Mouse (Mus musculus) ES-Bruce4 (cell line): Measurements from ENCODE around the gene Nxf3. TPM values are rescaled to one million over a fixed set of nuclear protein-coding genes. Genes with fewer than 3 reads are reported as not detected.
"Not testable (repeated sequence)": the region's sequence is repeated elsewhere in the genome, so short reads cannot be mapped to it uniquely, and the experiment has no call there.

Experiments
- H3K27ac ChIP-seq: 2 replicates; pipeline ENCODE4 v1.5.1; 2012; ENCODE audit warnings: low read length, inconsistent platforms; ENCODE audit not compliant: insufficient read depth
- H3K27me3 ChIP-seq: 2 replicates; pipeline ENCODE4 v1.6.1; 2012; ENCODE audit warnings: mild to moderate bottlenecking, low read length, inconsistent platforms; ENCODE audit not compliant: control insufficient read depth, poor library complexity, insufficient read depth, severe bottlenecking
- H3K36me3 ChIP-seq: 2 replicates; pipeline ENCODE4 v1.6.1; 2012; ENCODE audit warnings: inconsistent platforms, mild to moderate bottlenecking, low read length, moderate library complexity; ENCODE audit not compliant: control insufficient read depth, poor library complexity, insufficient read depth, severe bottlenecking
- H3K4me1 ChIP-seq: one replicate; pipeline ENCODE4 v1.8.1; 2011; ENCODE audit warnings: low read length; ENCODE audit not compliant: control insufficient read depth, insufficient read depth
- H3K4me3 ChIP-seq: 2 replicates; pipeline ENCODE4 v1.5.1; 2011; ENCODE audit warnings: low read depth, mild to moderate bottlenecking, low read length
- H3K9ac ChIP-seq: 2 replicates; pipeline ENCODE4 v1.6.1; 2012; ENCODE audit warnings: low read depth, mild to moderate bottlenecking, inconsistent platforms; ENCODE audit not compliant: poor library complexity, severe bottlenecking
- H3K9me3 ChIP-seq: replicated peaks from 2 replicates; pipeline ENCODE4 v1.6.1; 2012; ENCODE audit warnings: mild to moderate bottlenecking, low read length, inconsistent platforms; ENCODE audit not compliant: control insufficient read depth, poor library complexity, insufficient read depth, severe bottlenecking
- CTCF ChIP-seq: IDR thresholded peaks from one replicate; pipeline ENCODE4 v1.8.1; 2011; ENCODE audit warnings: low read depth, low read length
- EP300 ChIP-seq: IDR thresholded peaks from 2 replicates; pipeline ENCODE4 v1.6.1; 2011; ENCODE audit warnings: low read depth, low read length; ENCODE audit not compliant: insufficient read depth
- POLR2A ChIP-seq: IDR thresholded peaks from one replicate; pipeline ENCODE4 v1.8.1; 2011; ENCODE audit warnings: low read length; ENCODE audit not compliant: insufficient read depth
- polyA plus RNA-seq: library from polyadenylated mRNA; stranded (reverse); fragments of >200 nt; gene quantifications from 2 replicates; pipeline ENCODE4 v1.2.4, GENCODE M21; 2011; ENCODE audit warnings: low read depth; ENCODE audit not compliant: missing spikeins, insufficient read depth, insufficient read length

Gene Nxf3
- polyA plus RNA-seq, 1 experiment: 0.40 TPM

GRCm38 (mm10) chrX:136060698-136061097 is 24.4 kb downstream of the Nxf3 start:
- Histone ChIP-seq H3K27ac (no peak overlapping the region), H3K27me3 (no peaks in the 10 kb centered on the region), H3K9ac (no peak overlapping the region), H3K4me3 (no peak overlapping the region), H3K36me3 (no peaks in the 10 kb centered on the region), H3K9me3 (no peaks in the 10 kb centered on the region), H3K4me1 (no peaks in the 10 kb centered on the region)
- no peak for TF ChIP-seq CTCF

DNA sequence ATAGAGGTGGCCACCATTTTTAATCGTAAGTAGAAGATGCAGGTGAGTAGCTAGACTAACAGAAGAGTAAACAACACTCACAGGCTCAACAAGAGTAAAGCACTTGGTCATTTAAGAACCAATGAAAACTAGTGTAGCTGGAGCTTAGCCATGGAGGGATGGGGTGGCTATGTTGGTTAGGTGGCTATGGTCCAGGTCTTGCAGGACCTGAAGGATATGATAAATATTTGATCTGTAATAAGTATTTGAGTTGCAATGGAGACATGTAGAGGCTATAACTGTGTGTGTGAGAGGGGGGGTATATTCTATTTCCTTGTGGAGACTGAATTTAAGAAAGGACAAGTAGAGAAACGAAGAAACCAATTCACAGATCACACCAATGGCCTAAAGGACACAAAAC is 33.8 kb downstream of the Nxf3 start:
- TF ChIP-seq EP300: no peak
- TF ChIP-seq CTCF: no peak
- no peak for TF ChIP-seq POLR2A

GRCm38 (mm10) chrX:136047528-136047927 is 37.5 kb downstream of the Nxf3 start:
- TF ChIP-seq CTCF: no peak

More for the DNA sequence above, 33.8 kb downstream of the Nxf3 start:
- H3K9ac ChIP-seq: no peak overlapping the region
- no peak overlapping the region for H3K27ac ChIP-seq
- no peaks in the 10 kb centered on the region for H3K36me3 ChIP-seq
- H3K4me1 ChIP-seq: no peaks in the 10 kb centered on the region
- no peaks in the 10 kb centered on the region for H3K27me3 ChIP-seq
- H3K9me3 ChIP-seq: no peaks in the 10 kb centered on the region
- H3K4me3 ChIP-seq: no peak overlapping the region

DNA sequence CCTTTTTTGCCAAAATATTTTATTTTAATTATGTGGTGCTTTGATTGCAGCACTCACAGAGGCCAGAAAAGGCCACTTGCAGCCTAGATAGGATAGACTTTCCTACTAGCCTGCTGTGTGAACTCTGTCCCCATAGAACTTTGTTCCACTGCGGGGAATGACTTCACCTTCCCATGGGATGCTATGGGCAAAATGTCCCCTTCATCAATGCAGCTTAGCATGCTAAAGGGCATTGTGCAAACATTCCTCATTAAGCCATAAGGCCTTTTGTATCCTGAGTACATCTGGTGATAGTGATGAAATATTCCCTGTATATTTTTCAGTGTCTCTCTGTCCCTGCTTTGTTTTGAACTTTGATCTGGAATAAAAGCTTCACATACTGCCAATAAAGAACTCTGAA is 41.3 kb downstream of the Nxf3 start:
- H3K4me3 ChIP-seq: no peak overlapping the region
- no peak overlapping the region for H3K27ac ChIP-seq
- H3K36me3 ChIP-seq: no peaks in the 10 kb centered on the region
- H3K9me3 ChIP-seq: no peaks in the 10 kb centered on the region
- no peak for TF ChIP-seq CTCF
- TF ChIP-seq EP300: no peak
- TF ChIP-seq POLR2A: no peak
- H3K27me3 ChIP-seq: no peaks in the 10 kb centered on the region
- H3K9ac ChIP-seq: no peak overlapping the region
- no peaks in the 10 kb centered on the region for H3K4me1 ChIP-seq

More at GRCm38 (mm10) chrX:136047528-136047927, 37.5 kb downstream of the Nxf3 start:
- no peak overlapping the region for H3K4me3 ChIP-seq
- no peaks in the 10 kb centered on the region for H3K27me3 ChIP-seq
- H3K36me3 ChIP-seq: no peaks in the 10 kb centered on the region
- H3K9me3 ChIP-seq: no peaks in the 10 kb centered on the region
- no peaks in the 10 kb centered on the region for H3K4me1 ChIP-seq
- H3K9ac ChIP-seq: no peak overlapping the region
- H3K27ac ChIP-seq: no peak overlapping the region

DNA sequence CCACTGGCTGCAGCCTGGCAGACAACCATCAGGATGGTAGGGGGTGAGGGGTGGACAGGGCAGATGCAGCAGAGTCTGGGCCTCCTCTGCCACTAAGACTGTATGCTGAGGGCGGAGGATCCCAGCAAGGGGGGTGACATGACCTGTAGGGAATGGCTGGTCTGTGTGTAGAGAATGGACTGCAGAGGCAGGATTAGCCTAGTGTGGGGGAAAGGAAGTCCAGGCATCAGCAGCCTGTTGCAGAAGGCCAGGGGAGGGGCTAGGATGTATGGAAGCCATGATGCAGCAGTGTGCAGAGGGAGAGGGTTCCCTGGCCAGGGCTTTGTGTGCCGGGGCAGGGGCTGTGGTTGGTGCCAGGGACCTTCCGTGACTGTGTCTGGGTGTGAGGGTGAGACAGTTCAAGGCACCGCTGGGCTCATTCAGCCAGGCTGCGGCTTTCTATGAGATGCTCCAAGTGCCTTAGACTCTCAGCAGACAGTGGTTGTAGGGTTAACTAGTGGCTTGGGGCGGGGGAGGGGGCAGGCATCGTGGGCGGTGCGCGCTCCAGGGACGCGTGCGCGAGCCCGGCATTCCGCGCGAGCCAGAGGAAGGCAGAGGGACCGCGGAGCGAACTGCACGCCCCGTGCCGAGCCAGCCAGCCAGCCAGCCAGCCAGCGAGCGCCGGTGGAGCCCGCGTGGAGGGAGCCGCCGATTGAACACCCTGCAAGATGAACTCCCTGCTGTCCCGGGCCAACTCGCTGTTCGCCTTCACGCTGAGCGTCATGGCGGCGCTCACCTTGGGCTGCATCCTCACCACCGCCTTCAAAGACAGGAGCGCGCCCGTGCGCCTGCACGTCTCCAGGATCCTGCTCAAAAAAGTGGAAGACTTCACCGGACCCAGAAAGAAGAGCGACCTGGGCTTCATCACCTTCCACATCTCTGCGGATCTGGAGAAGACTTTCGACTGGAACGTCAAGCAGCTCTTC is 52.0 kb downstream of the Nxf3 start, which contains the start of gene Arxes1:
Arxes1 (plus strand) TSS at position 569 of the 965 bp plus-strand sequence.
- H3K9me3 ChIP-seq, H3K27ac ChIP-seq, H3K36me3 ChIP-seq, H3K27me3 ChIP-seq, H3K4me1 ChIP-seq, H3K9ac ChIP-seq: not testable (repeated sequence)
- H3K4me3 ChIP-seq: peak within 1 kb of the TSS; percentile 30

DNA sequence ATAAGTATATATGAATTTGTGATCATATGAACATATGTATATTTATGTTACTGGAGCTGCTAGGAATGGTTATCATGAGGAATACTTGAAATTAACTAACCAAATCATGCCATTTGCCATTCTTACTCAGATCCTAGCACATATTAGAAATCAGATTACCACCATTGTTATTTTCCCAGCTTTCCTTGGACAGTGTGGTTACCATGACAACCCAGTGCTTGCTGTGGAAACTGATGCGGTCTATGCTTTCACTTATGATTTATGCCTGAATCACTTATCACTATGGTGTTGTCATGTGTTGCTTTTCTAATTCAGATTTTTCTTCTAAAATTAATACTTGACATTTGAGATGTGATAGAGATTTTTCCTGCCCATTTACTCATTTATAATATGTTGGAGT is 54.7 kb downstream of the Nxf3 start:
- H3K27me3 ChIP-seq: no peaks in the 10 kb centered on the region
- no peaks in the 10 kb centered on the region for H3K9me3 ChIP-seq
- H3K36me3 ChIP-seq: no peaks in the 10 kb centered on the region

More for the DNA sequence above, 54.7 kb downstream of the Nxf3 start:
- Histone ChIP-seq H3K27ac (no peak overlapping the region), H3K4me1 (no peaks in the 10 kb centered on the region), H3K4me3 (no peak overlapping the region), H3K9ac (no peak overlapping the region)
- TF ChIP-seq EP300 (no peak), POLR2A (no peak), CTCF (no peak)

Other genes starting within 250 kb of the Nxf3 start
- gene Gprasp2, start 246.2 kb downstream of the Nxf3 start, polyA plus RNA-seq: 25.2 and 30.4 TPM in 2 replicates
- gene Arxes2, start 91.4 kb downstream of the Nxf3 start, polyA plus RNA-seq: 14.8 and 16.4 TPM in 2 replicates
- gene Arxes1, start 51.9 kb downstream of the Nxf3 start, polyA plus RNA-seq: 6.5 and 8.9 TPM in 2 replicates
- 42.4 and 46.5 TPM in 2 replicates for gene Bex2, start 17.0 kb downstream of the Nxf3 start, polyA plus RNA-seq
- 212 and 219 TPM in 2 replicates for gene Bex4, start 53.7 kb upstream of the Nxf3 start, polyA plus RNA-seq
- 196 and 214 TPM in 2 replicates for gene Tceal8, start 87.1 kb upstream of the Nxf3 start, polyA plus RNA-seq
- gene Tceal5, start 118.6 kb upstream of the Nxf3 start, polyA plus RNA-seq: 13.1 and 15.4 TPM in 2 replicates
- gene Tceal7, start 129.5 kb upstream of the Nxf3 start, polyA plus RNA-seq: 1.2 and 3.8 TPM in 2 replicates
- gene Bex1, start 130.3 kb upstream of the Nxf3 start, polyA plus RNA-seq: 846 and 903 TPM in 2 replicates
- 500 and 527 TPM in 2 replicates for gene Tceal9, start 159.8 kb upstream of the Nxf3 start, polyA plus RNA-seq
- gene Bex3, start 185.0 kb upstream of the Nxf3 start, polyA plus RNA-seq: 569 and 632 TPM in 2 replicates